Mouse (Mus musculus): ENCODE results near the gene Prkg1.

Prkg1 gene

DNA sequence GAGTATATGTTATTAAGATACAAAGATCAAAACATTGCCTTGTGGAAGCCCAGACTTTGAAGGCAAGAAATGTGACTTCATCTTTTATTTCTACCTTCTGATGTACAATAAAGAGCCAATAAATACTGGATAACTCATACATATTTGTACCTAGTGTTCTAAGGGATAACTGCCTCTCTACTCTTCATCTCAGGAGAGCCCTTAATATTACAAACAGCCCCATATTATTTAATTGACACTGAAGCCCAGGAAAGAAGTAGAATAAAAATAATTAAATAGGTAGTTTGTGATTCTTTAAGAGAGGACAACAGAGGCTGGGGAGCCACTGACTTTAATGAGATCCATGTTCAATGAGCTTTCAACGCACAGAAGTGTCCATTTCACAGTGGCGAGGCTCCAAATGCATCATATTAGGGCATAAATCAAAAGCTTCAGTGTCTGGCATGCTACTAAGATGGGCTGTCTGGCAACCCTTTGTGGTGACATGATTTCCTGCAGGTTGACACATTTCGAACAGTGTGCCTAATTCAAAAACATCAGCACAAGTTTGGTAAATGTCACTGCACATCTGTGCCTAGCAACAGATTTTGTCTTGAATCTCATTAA, 753.2 kb downstream of the Prkg1 start:
- DNase-seq = no peak

- DNase-seq = no peak
Measured at GRCm38 (mm10) chr19:30998572-30998971, 766.3 kb downstream of the Prkg1 start.

- no peak for DNase-seq
Measured at GRCm38 (mm10) chr19:30990390-30990789, 774.4 kb downstream of the Prkg1 start.

DNA sequence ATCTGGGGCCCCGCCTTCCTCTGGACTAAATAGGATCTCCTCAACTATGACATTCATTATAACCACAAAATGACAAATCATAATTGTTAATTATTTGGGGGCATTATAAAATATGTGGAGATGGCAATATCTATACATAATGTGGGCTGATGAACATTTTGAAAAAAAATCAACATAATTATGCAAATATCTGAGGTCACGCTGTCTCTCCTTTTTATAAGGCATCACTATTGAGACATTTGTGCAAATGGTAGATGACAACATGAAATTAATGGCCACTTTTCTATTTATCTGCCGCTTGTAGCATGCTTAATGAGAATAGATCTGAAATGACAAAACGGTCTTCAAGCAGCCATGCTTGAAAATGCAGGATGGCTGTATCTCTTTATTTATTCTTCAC, 782.4 kb downstream of the Prkg1 start:
- DNase-seq = no peak

DNA sequence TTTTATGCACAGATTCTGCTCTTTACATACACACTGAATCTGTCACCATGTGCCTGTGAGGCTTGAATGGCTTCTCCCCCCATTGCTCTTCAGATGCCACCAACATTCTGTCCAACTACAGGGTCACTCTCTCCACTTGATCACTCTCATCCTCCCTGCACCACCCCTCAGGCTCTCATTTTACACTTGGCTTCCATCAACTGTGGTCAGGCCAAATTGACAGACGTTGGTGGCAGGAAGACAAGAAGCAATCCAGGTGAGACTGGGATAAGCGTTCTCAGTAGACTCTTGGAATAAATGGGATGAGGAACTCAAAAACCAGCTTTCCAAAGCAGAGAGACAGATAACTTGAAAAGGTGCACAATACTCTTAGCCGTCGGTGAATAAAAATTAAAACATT, 786.7 kb downstream of the Prkg1 start:
- DNase-seq = no peak

DNA sequence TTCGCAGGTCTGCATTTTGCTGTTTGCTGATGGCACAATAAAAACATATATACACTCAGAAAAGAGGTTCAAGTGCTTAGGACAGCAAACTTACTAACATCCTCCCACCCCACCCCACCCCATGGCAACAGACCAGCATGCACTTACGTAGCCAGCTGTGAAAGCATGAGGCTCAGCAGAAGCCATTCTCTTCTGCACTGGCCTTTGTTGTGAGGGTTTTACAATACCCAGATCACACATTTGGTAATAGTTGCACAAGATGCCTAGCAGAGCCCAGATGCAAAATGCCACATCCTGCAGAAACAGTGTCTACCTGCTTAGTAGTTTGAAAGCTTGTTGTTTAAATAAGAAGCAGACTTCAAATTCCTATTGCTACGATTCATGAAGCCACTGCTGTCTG, 814.2 kb downstream of the Prkg1 start:
- no peak for DNase-seq

DNA sequence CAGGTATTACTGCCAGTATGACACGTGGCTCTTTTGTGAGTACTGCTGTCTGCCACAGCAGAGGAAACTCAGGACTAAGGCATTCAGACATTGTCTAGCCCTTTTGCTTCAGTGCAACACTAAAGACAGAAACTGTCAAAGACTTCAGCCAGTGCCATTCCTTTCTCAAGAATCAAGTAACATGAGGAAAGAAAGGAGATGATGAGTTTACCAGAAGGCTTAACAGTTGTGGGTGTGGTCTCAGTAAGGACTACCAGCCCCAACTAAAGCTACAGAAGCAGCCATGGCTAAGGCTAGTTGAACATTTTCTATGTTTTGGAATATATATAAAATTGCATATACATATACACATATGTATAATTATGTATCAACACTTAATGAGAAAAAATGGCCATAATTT, 816.6 kb downstream of the Prkg1 start:
- DNase-seq = no peak

- no peak for DNase-seq
Measured at GRCm38 (mm10) chr19:30942369-30942992, 822.4 kb downstream of the Prkg1 start.

DNA sequence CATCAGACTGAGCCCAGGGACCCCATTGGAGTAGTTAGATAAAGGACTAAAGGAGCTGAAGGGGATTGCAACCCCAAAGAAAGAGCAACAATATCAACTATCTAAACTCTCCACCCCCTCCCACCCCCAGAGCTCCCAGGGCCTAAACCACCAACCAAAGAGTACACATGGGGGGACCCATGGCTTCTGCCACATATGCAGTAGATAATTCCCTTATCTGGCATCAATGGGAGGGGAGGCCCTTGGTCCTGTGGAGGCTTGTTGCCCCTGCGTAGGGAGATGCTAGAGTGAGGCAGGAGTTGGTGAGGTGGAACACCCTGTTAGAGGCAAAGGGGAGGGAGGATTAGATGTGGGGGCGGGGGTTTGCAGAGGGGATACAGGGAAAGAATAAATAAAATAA, 826.8 kb downstream of the Prkg1 start:
- no peak for DNase-seq

- DNase-seq = no peak
Measured at GRCm38 (mm10) chr19:30931469-30932192, 833.2 kb downstream of the Prkg1 start.

DNA sequence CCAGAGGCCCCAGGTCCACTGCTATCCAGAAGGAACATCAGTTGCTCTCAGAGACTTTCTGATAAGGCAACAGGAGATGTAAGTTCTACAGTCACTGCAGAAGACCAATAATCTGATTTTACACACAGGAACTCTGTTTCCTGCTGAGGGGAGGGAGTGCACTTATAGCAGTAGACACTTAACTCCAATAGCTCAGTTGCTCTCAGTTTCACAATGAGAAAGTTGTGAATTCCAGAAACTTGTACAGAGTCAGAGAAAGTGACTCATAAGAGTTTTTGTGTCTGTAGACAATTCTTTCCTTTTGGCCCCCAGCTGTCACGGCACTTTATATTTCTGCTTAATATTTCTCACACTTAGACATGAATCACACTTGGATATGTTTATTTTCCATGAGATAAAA, 840.8 kb downstream of the Prkg1 start:
- DNase-seq = no peak

DNA sequence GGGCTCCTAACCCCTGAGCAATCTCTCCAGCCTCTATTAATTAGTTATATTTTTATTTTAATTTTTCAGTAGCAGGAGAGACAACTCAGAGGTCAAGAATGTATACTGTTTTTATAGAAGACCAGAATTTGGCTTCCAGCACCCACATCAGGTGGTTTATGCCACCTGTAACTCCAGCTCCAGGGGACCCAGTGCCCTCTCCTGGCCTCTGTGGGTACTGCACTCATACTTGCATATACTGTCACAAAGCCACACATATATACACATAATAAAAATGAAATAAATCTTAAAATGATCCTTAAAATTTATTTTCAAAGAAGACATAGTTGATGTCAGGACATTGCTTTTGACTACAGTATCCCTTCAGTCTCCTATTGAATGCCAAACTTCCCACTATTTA, 862.5 kb downstream of the Prkg1 start:
- no peak for DNase-seq

GRCm38 (mm10) chr19:30901025-30901424, 863.8 kb downstream of the Prkg1 start:
- no peak for DNase-seq

GRCm38 (mm10) chr19:30890377-30890776, 874.5 kb downstream of the Prkg1 start:
- no peak for DNase-seq

GRCm38 (mm10) chr19:30889851-30890250, 875.0 kb downstream of the Prkg1 start:
- DNase-seq = no peak

GRCm38 (mm10) chr19:30861441-30861840, 903.4 kb downstream of the Prkg1 start:
- DNase-seq = no peak

DNA sequence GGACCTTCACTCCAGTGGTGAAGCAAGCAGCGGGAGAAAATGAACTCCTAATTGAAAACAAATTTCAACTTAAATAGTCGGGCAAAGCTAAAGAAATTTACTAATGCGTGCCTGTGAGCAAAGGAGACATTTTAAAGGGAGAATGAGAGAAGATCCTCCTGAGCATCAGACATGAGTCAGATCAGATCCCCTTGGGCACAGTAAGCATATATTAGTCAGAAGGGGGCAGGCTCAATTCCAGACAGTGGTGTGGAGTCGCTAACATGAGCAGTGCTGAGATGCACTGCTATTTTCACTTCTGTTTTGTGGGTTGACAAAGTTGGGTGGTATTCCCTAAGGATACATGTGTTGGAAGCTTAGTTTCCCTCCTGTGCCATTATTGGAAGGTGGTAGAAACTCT, 913.8 kb downstream of the Prkg1 start:
- DNase-seq = no peak

DNA sequence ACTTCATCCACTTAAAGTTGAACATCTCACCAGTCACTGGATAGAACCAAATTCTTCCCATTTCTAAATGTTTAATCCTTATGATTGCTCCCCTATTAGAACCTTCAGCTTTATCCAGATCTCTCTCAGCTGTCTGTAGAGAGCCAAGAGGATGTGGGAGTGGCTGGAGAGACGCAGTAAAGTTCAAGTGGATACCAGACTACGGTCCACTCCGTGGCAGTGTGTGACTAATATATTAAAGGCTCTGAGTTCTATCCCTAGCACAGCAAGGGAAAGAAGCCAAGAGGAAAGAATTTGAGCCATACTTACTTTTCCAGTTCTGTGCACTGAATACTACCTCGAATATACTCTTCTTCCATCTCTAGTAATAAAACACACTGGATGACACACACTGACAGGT, 919.9 kb downstream of the Prkg1 start:
- DNase-seq = no peak

GRCm38 (mm10) chr19:30843637-30844036, 921.2 kb downstream of the Prkg1 start:
- DNase-seq = no peak

DNA sequence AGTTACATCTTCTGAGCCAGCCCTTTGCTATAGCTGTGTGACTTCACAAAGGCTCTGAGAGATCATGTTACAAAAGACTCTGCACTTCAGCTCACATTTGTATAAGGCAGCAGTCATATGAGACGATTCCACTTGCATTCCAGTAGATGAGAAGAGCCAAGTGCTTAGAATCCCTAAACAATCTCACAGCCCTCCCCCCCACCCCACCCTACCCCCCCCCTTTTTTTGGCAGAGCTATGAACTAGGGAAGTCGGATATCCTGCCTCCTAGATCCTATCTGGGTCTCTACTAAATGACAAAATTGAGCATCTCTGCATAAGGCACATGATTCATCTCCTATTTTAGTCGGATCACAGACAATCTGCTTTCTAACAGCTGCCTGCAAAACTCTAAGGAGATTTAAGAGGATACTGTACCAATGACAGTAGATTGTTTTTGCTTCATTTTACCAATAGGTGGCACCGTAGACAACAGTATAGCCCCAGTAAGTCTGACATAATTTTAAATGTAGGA, 921.7 kb downstream of the Prkg1 start:
- DNase-seq = no peak

DNA sequence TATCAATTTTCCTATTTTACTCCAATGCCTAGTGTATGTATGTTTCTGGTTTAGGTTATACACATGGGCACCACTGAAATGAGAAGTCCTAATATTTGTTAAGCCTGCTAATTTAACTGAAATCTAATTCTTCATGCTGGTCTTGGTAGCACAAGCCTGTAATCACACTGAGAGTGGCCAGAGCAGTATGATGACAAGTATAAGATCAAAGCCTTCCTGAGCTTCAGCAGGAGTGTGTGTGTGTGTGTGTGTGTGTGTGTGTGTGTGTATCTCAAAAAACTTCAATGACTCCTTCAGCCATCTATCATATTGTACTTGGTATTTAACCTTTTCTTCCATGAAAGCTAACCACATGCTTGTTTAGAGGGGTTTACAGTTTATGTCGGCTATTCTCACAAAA, 922.2 kb downstream of the Prkg1 start:
- DNase-seq = no peak

GRCm38 (mm10) chr19:30833045-30833651, 931.7 kb downstream of the Prkg1 start:
- no peak for DNase-seq

- no peak for DNase-seq
Measured at GRCm38 (mm10) chr19:30829231-30829775, 935.5 kb downstream of the Prkg1 start.

- no peak for DNase-seq
Measured at GRCm38 (mm10) chr19:30827820-30828219, 937.0 kb downstream of the Prkg1 start.

All from thymus, postnatal 25 days (tissue).